Mouse (Mus musculus): ENCODE measurements at regions not wholly inside any gene's neighbourhood (a gene's known extent, or its start where the extent isn't known, plus 50 kb on each side); places are given as distances from the start of the nearest gene placed in this dataset.

DNA sequence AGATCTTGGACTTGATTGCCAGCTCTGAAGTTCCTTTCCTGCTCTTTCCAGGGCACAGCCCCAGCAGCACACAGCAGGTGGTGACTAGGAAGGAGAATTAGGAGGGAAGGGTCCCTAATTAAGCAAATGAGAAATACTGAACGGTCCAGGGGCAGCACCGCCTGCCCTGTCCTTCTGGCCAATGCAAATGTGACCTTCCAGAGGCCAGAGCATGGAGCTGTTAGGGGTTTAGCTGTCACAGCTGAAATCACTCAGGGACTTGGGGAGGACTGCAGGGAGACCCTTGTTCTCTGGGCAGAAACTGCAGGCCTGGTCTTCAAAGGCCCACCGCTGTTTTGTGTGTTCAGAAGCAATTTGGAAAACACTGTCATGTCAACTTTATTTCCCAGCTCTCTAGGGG lies 400.2 kb upstream of the Got2 start:
- TF ChIP-seq CTCF (IDR thresholded peaks at IDR 0.05; ENCODE audit: control insufficient read depth, insufficient read depth, insufficient replicate concordance, low read depth, low read length) (no peak), POLR2A (IDR thresholded peaks at IDR 0.05; ENCODE audit: control insufficient read depth, low read depth, low read length) (no peak)
- Histone ChIP-seq H3K4me1 (ENCODE audit: control insufficient read depth, insufficient read depth, low read length) (no peaks in the 10 kb centered on the region), H3K4me3 (ENCODE audit: control insufficient read depth, low read depth, low read length) (no peak overlapping the region), H3K27me3 (ENCODE audit: control insufficient read depth, insufficient read depth, low read length) (no peaks in the 10 kb centered on the region), H3K36me3 (ENCODE audit: control insufficient read depth, insufficient read depth, low read length) (no peaks in the 10 kb centered on the region), H3K27ac (ENCODE audit: control insufficient read depth, insufficient read depth, low read depth, low read length) (no peak overlapping the region)

DNA sequence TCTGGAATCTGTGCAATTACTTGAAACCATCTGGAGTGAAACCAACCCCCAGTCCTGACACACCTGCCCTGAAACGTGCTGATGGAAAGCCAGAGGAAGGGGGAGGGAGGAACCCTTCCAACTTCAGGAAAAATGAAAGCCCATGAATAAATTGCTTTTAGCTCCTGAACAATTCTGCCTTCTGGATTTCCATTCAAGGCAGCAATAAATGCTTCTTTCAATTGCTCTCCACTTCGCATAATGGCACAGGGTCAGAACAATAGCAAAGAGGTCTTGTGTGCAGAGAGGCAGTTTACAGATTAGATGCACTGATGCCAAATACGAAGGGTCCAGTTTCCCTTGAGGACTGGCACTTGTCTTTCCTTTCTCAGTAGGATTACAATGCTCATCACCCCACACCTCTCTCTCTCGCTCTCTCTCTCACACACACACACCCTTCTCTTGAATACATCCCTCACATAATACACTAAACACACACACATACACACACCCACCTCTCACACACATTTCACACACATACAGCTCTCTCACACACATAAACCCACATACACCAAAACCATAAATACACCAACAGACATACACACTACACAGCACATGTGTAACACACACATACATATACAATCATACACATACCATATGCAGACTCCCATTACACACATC lies 389.3 kb upstream of the Got2 start:
- Histone ChIP-seq H3K27me3 (ENCODE audit: control insufficient read depth, insufficient read depth, low read length) (no peaks in the 10 kb centered on the region), H3K27ac (ENCODE audit: control insufficient read depth, insufficient read depth, low read depth, low read length) (no peak overlapping the region), H3K36me3 (ENCODE audit: control insufficient read depth, insufficient read depth, low read length) (no peaks in the 10 kb centered on the region), H3K4me1 (ENCODE audit: control insufficient read depth, insufficient read depth, low read length) (no peaks in the 10 kb centered on the region), H3K4me3 (ENCODE audit: control insufficient read depth, low read depth, low read length) (no peak overlapping the region)
- no peak for TF ChIP-seq POLR2A (IDR thresholded peaks at IDR 0.05; ENCODE audit: control insufficient read depth, low read depth, low read length)
- TF ChIP-seq CTCF (IDR thresholded peaks at IDR 0.05; ENCODE audit: control insufficient read depth, insufficient read depth, insufficient replicate concordance, low read depth, low read length): no peak

DNA sequence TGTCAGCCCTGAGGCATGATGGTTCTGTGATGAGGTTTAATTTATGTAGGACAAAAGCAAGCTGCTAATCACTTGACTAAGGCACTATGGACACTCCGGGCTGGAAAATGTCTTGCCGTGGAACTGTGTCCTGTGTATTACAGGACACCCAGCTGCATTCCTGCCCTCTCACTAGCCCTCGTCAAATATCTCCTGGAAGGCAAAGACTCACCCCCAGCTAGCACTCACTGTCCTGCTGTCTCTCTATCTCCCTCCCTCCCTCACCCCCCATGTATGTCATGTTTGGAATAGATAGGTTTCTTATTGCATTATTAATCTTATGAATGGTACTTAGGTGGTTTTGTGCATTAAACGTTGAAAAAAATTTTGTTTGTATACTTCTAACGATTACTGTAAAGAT lies 388.7 kb upstream of the Got2 start:
- no peak overlapping the region for H3K4me3 ChIP-seq (ENCODE audit: control insufficient read depth, low read depth, low read length)
- no peaks in the 10 kb centered on the region for H3K27me3 ChIP-seq (ENCODE audit: control insufficient read depth, insufficient read depth, low read length)
- no peak overlapping the region for H3K27ac ChIP-seq (ENCODE audit: control insufficient read depth, insufficient read depth, low read depth, low read length)
- H3K36me3 ChIP-seq (ENCODE audit: control insufficient read depth, insufficient read depth, low read length): no peaks in the 10 kb centered on the region
- no peak for TF ChIP-seq POLR2A (IDR thresholded peaks at IDR 0.05; ENCODE audit: control insufficient read depth, low read depth, low read length)
- H3K4me1 ChIP-seq (ENCODE audit: control insufficient read depth, insufficient read depth, low read length): no peaks in the 10 kb centered on the region

DNA sequence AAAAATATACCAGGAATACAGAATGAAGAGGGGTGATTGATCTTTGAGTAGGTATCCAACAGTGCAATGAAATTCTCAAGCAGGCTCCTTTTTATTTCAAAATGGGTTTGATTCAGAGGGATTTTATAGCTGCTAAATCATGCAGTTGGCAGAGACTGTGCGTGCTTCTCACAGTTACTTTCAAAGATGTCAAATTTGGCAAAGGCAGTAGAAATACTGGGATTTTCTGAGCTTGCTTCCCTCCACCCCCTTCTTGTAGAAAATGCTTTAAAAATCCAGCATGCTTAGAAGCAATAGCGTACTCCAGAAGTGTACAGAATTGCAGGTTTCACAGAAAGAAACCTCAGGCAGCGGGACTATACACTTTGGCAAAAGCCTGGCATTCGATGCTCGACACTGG lies 367.9 kb upstream of the Got2 start:
- Histone ChIP-seq H3K36me3 (ENCODE audit: control insufficient read depth, insufficient read depth, low read length) (no peaks in the 10 kb centered on the region), H3K27ac (ENCODE audit: control insufficient read depth, insufficient read depth, low read depth, low read length) (no peak overlapping the region), H3K27me3 (ENCODE audit: control insufficient read depth, insufficient read depth, low read length) (no peaks in the 10 kb centered on the region), H3K4me3 (ENCODE audit: control insufficient read depth, low read depth, low read length) (no peak overlapping the region), H3K4me1 (ENCODE audit: control insufficient read depth, insufficient read depth, low read length) (no peaks in the 10 kb centered on the region)
- no peak for TF ChIP-seq CTCF (IDR thresholded peaks at IDR 0.05; ENCODE audit: control insufficient read depth, insufficient read depth, insufficient replicate concordance, low read depth, low read length)
- TF ChIP-seq POLR2A (IDR thresholded peaks at IDR 0.05; ENCODE audit: control insufficient read depth, low read depth, low read length): no peak

DNA sequence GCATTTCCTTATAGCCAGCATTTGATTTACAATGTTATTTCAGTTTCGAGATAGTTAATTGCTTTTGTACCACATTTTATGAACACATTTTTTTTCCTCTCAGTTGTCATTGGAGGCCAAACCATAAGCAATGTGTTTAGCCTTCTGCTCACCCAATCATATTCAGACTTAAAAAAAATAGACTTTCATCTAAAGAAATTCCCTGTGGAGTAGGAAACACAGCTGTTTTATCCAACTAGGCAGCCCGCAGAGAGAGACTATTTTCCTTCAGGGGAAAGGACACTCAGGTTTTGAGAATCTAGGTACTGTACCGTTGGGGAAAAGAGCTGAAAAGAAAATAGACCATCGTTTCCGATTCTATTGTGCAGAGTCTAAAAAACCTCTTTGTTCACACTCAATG lies 367.5 kb upstream of the Got2 start:
- no peaks in the 10 kb centered on the region for H3K27me3 ChIP-seq (ENCODE audit: control insufficient read depth, insufficient read depth, low read length)
- TF ChIP-seq CTCF (IDR thresholded peaks at IDR 0.05; ENCODE audit: control insufficient read depth, insufficient read depth, insufficient replicate concordance, low read depth, low read length): no peak
- no peak for TF ChIP-seq POLR2A (IDR thresholded peaks at IDR 0.05; ENCODE audit: control insufficient read depth, low read depth, low read length)
- H3K4me3 ChIP-seq (ENCODE audit: control insufficient read depth, low read depth, low read length): no peak overlapping the region
- no peak overlapping the region for H3K27ac ChIP-seq (ENCODE audit: control insufficient read depth, insufficient read depth, low read depth, low read length)
- no peaks in the 10 kb centered on the region for H3K4me1 ChIP-seq (ENCODE audit: control insufficient read depth, insufficient read depth, low read length)
- no peaks in the 10 kb centered on the region for H3K36me3 ChIP-seq (ENCODE audit: control insufficient read depth, insufficient read depth, low read length)

DNA sequence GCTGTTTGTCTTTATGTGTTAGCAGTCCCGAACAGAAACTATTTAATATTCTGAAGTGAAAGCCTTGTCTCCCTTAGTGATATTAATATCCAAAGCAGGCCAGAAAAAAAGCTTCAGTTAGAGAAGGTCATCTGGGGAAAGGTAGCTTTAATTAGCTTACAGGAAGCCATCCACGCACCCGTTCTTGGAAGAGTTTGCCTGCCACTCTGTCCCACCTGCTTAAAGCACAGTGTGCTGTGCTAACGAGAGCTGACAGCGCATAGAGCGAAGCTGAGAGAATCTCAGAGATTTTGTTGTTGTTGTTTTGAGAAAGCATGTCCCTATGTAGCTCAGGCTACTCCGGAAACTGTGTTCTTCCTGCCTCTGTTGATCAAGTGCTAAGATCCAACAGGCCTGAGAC lies 357.7 kb upstream of the Got2 start:
- no peaks in the 10 kb centered on the region for H3K36me3 ChIP-seq (ENCODE audit: control insufficient read depth, insufficient read depth, low read length)

DNA sequence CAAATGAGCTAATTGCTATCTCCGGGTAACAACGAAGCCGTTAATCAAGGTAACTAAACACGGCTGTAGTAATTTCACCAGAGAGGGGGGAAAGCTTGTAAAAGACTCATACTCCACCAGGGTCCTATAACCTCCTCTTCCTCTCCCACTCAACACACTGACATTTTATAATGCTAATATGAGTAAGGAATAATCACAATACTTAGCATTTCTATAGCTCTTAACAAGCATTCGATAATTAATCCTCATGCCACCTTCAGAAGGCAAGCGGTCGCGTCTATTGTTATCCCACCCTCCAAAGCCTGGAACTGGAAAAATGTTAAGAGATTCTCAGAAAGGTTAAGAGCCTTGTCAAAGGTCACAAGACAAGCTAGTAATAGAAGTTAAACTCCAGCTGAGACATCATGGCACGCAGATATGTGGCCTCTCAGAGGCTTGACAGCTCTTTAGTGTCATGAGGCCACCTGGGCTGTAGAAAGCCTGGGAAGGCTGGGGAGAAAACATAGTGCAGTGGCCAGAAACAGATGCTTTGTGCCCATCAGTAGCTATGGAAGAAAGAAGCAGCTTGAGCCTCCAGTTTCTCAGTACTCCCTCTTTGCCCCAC lies 356.3 kb upstream of the Got2 start:
- Histone ChIP-seq H3K4me1 (ENCODE audit: control insufficient read depth, insufficient read depth, low read length) (no peaks in the 10 kb centered on the region), H3K36me3 (ENCODE audit: control insufficient read depth, insufficient read depth, low read length) (no peaks in the 10 kb centered on the region), H3K4me3 (ENCODE audit: control insufficient read depth, low read depth, low read length) (no peak overlapping the region), H3K27me3 (ENCODE audit: control insufficient read depth, insufficient read depth, low read length) (no peaks in the 10 kb centered on the region), H3K27ac (ENCODE audit: control insufficient read depth, insufficient read depth, low read depth, low read length) (no peak overlapping the region)
- TF ChIP-seq POLR2A (IDR thresholded peaks at IDR 0.05; ENCODE audit: control insufficient read depth, low read depth, low read length): no peak
- TF ChIP-seq CTCF (IDR thresholded peaks at IDR 0.05; ENCODE audit: control insufficient read depth, insufficient read depth, insufficient replicate concordance, low read depth, low read length): no peak

More for the DNA sequence above, 357.7 kb upstream of the Got2 start:
- H3K27me3 ChIP-seq (ENCODE audit: control insufficient read depth, insufficient read depth, low read length): no peaks in the 10 kb centered on the region
- H3K4me3 ChIP-seq (ENCODE audit: control insufficient read depth, low read depth, low read length): no peak overlapping the region
- TF ChIP-seq POLR2A (IDR thresholded peaks at IDR 0.05; ENCODE audit: control insufficient read depth, low read depth, low read length): no peak
- no peak for TF ChIP-seq CTCF (IDR thresholded peaks at IDR 0.05; ENCODE audit: control insufficient read depth, insufficient read depth, insufficient replicate concordance, low read depth, low read length)
- no peak overlapping the region for H3K27ac ChIP-seq (ENCODE audit: control insufficient read depth, insufficient read depth, low read depth, low read length)
- no peaks in the 10 kb centered on the region for H3K4me1 ChIP-seq (ENCODE audit: control insufficient read depth, insufficient read depth, low read length)

Measured in testis, adult 2 months (tissue).